Mouse (Mus musculus): Measurements from ENCODE around the gene Olfr938. TPM values are rescaled to one million over a fixed set of nuclear protein-coding genes. Genes with fewer than 3 reads are reported as not detected.

The Olfr938 gene
- not detected in 2 replicates for polyA plus RNA-seq (2012; ENCODE audit: insufficient read depth, insufficient read length, missing spikeins)

DNA sequence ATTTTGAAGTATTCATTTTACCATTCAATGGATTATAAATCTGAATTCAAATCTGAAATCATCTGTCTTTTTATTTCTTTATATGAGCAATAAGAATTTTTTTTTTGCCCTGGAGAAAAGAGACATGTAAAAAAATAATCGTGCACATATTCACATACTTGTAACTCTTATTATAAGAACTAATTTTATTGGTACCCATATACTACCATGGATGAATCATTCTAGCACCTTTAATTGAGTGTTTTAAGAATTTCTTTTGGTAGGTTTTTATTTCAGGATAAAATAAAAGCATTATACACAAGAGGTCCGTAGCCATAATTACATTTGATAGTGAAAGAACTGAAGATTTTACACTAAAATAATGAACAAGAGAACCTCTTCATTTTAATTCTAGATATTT is at the start of gene Olfr938:
Gene Olfr938, minus strand, starts transcription at position 101 of the 400 bp plus-strand sequence.
- H3K4me3 ChIP-seq (ENCODE audit: insufficient read depth, low read length) = no peak within 1 kb of the TSS
- no peaks in the 10 kb centered on the region for H3K4me1 ChIP-seq (ENCODE audit: control insufficient read depth, insufficient read depth, low read length)
- H3K27ac ChIP-seq (ENCODE audit: insufficient read depth, low read depth, low read length) = no peak within 1 kb of the TSS
- TF ChIP-seq CTCF (IDR thresholded peaks at IDR 0.05; ENCODE audit: low read depth, low read length) (no peak), POLR2A (IDR thresholded peaks at IDR 0.05; ENCODE audit: borderline replicate concordance, low read depth, low read length) (no peak)

DNA sequence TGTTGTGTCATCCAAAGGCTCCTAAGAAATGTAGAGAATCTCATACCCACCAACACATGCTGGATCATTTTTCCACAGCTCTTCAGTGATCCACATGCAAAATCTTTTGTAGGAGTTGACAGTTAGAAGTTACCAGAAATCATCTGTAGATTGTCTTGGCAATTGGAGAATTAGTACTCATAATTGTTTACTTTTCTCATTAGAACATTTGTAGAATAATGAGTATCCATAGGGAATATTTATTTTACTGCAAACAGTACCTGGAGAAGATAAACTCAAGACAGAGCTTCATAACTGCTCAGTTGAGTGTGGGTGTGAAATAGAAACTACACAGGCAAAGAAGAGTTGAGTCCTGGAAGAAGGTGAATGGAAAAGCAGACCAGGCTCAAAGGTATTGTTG is 49.1 kb upstream of the Olfr938 start, which contains the start of gene Olfr27:
Gene Olfr27, plus strand, starts transcription at position 301 of the 400 bp plus-strand sequence.
- H3K4me1 ChIP-seq (ENCODE audit: control insufficient read depth, insufficient read depth, low read length) = no peaks in the 10 kb centered on the region
- TF ChIP-seq CTCF (IDR thresholded peaks at IDR 0.05; ENCODE audit: low read depth, low read length) (no peak), POLR2A (IDR thresholded peaks at IDR 0.05; ENCODE audit: borderline replicate concordance, low read depth, low read length) (no peak)
- H3K27ac ChIP-seq (ENCODE audit: insufficient read depth, low read depth, low read length) = no peak within 1 kb of the TSS
- no peak within 1 kb of the TSS for H3K4me3 ChIP-seq (ENCODE audit: insufficient read depth, low read length)

DNA sequence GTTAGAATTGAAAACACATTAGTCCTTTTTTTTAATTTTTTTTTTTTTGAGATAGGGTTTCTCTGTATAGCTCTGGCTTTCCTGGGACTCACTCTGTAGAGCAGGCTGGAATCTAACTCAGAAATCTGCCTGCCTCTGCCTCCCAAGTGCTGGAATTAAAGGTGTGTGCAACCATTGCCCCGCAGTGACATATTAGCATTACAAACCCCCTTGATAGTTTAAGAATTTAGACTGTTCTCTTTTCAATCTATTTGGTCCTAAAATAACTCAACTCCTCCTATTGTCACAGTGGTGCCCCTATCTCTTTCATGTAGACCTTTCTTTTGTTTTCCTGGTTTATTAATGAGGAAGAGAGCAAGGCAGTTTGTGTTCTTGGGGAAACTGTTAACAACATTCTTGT is 48.6 kb upstream of the Olfr938 start:
- TF ChIP-seq POLR2A (IDR thresholded peaks at IDR 0.05; ENCODE audit: borderline replicate concordance, low read depth, low read length) (no peak), CTCF (IDR thresholded peaks at IDR 0.05; ENCODE audit: low read depth, low read length) (no peak)
- Histone ChIP-seq H3K4me1 (ENCODE audit: control insufficient read depth, insufficient read depth, low read length) (no peaks in the 10 kb centered on the region), H3K4me3 (ENCODE audit: insufficient read depth, low read length) (no peak overlapping the region), H3K27ac (ENCODE audit: insufficient read depth, low read depth, low read length) (no peak overlapping the region)

DNA sequence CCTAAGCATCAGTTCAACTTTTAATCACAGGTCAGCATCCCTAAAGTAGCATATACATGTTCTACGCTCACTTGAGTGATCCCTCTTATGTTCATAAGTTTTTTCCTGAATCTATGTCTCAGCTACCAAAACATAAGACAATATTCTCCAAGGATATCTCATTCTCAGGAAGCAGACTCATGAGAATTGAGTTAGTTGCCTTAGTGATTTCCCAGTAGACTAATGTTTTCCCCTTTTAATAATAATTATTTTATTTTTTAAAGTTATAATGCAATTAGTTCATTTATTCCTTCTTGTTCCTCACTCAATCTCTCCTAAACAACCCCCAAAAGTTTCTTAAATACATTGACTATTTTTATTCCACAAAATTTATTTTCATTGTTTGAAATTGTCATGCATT is 13.8 kb downstream of the Olfr938 start, which contains the start of gene Olfr937:
Gene Olfr937, minus strand, starts transcription at position 101 of the 400 bp plus-strand sequence.
- H3K27ac ChIP-seq (ENCODE audit: insufficient read depth, low read depth, low read length) = no peak within 1 kb of the TSS
- H3K4me3 ChIP-seq (ENCODE audit: insufficient read depth, low read length) = no peak within 1 kb of the TSS
- no peaks in the 10 kb centered on the region for H3K4me1 ChIP-seq (ENCODE audit: control insufficient read depth, insufficient read depth, low read length)
- no peak for TF ChIP-seq POLR2A (IDR thresholded peaks at IDR 0.05; ENCODE audit: borderline replicate concordance, low read depth, low read length)
- no peak for TF ChIP-seq CTCF (IDR thresholded peaks at IDR 0.05; ENCODE audit: low read depth, low read length)

Other genes starting within 250 kb of the Olfr938 start
- not detected in 2 replicates for gene Olfr924, start 234.4 kb downstream of the Olfr938 start, polyA plus RNA-seq (2012; ENCODE audit: insufficient read depth, insufficient read length, missing spikeins)
- gene Olfr26, start 223.8 kb downstream of the Olfr938 start, polyA plus RNA-seq (2012; ENCODE audit: insufficient read depth, insufficient read length, missing spikeins) = not detected in 2 replicates
- not detected in 2 replicates for gene Olfr926, start 201.8 kb downstream of the Olfr938 start, polyA plus RNA-seq (2012; ENCODE audit: insufficient read depth, insufficient read length, missing spikeins)
- gene Olfr930, start 149.1 kb downstream of the Olfr938 start, polyA plus RNA-seq (2012; ENCODE audit: insufficient read depth, insufficient read length, missing spikeins) = not detected in 2 replicates
- gene Olfr933, start 106.6 kb downstream of the Olfr938 start, polyA plus RNA-seq (2012; ENCODE audit: insufficient read depth, insufficient read length, missing spikeins) = not detected in 2 replicates
- not detected in 2 replicates for gene Olfr934, start 90.6 kb downstream of the Olfr938 start, polyA plus RNA-seq (2012; ENCODE audit: insufficient read depth, insufficient read length, missing spikeins)
- gene Olfr935, start 79.2 kb downstream of the Olfr938 start, polyA plus RNA-seq (2012; ENCODE audit: insufficient read depth, insufficient read length, missing spikeins) = not detected in 2 replicates
- not detected in 2 replicates for gene Olfr146, start 55.5 kb downstream of the Olfr938 start, polyA plus RNA-seq (2012; ENCODE audit: insufficient read depth, insufficient read length, missing spikeins)
- gene Olfr937, start 13.9 kb downstream of the Olfr938 start, polyA plus RNA-seq (2012; ENCODE audit: insufficient read depth, insufficient read length, missing spikeins) = not detected in 2 replicates
- gene Olfr27, start 49.2 kb upstream of the Olfr938 start, polyA plus RNA-seq (2012; ENCODE audit: insufficient read depth, insufficient read length, missing spikeins) = not detected in 2 replicates
- gene Olfr943, start 87.4 kb upstream of the Olfr938 start, polyA plus RNA-seq (2012; ENCODE audit: insufficient read depth, insufficient read length, missing spikeins) = 0.24 TPM in 1 of 2 replicates, not detected in the other
- not detected in 2 replicates for gene Olfr944, start 123.0 kb upstream of the Olfr938 start, polyA plus RNA-seq (2012; ENCODE audit: insufficient read depth, insufficient read length, missing spikeins)
- gene Olfr1537, start 171.1 kb upstream of the Olfr938 start, polyA plus RNA-seq (2012; ENCODE audit: insufficient read depth, insufficient read length, missing spikeins) = not detected in 2 replicates
- not detected in 2 replicates for gene Olfr945, start 197.9 kb upstream of the Olfr938 start, polyA plus RNA-seq (2012; ENCODE audit: insufficient read depth, insufficient read length, missing spikeins)
- not detected in 2 replicates for gene Olfr948, start 247.2 kb upstream of the Olfr938 start, polyA plus RNA-seq (2012; ENCODE audit: insufficient read depth, insufficient read length, missing spikeins)

Measured in bone marrow macrophage, adult 2 months (primary cell).